Mouse (Mus musculus): ENCODE measurements around the gene Odf3l2. TPM values are rescaled to one million over a fixed set of nuclear protein-coding genes. Genes with fewer than 3 reads are reported as not detected.

Odf3l2 gene
- total RNA-seq, 2 experiments from 2014 or later: 0.52 to 0.53 TPM

Other genes starting within 250 kb of the Odf3l2 start
- not detected for gene Vmn2r83, start 177.0 kb downstream of the Odf3l2 start, total RNA-seq (2021)
- 1 to 10 TPM; 5.2 to 8.5 TPM for gene Plpp2, start 111.9 kb downstream of the Odf3l2 start, total RNA-seq (2021)
- gene Mier2, start 90.5 kb downstream of the Odf3l2 start, total RNA-seq (2021): 10 to 100 TPM; 51.5 to 52.8 TPM
- not detected for gene Theg, start 58.4 kb downstream of the Odf3l2 start, total RNA-seq (2021)
- gene C2cd4c, start 31.7 kb downstream of the Odf3l2 start, total RNA-seq (2021): 1 to 10 TPM; 6.5 to 8.3 TPM
- gene Shc2, start 7.8 kb downstream of the Odf3l2 start, total RNA-seq (2021): 10 to 100 TPM; 42.7 to 44.5 TPM
- gene Madcam1, start 18.8 kb upstream of the Odf3l2 start, total RNA-seq (2021): under 1 TPM in 1 of 2 experiments, not detected in 1; 0.37 TPM
- 10 to 100 TPM; 72.3 to 73.2 TPM for gene Tpgs1, start 23.6 kb upstream of the Odf3l2 start, total RNA-seq (2021)
- gene Cdc34, start 36.5 kb upstream of the Odf3l2 start, total RNA-seq (2021): 10 to 100 TPM; 60.9 to 68.5 TPM
- gene Gzmm, start 43.3 kb upstream of the Odf3l2 start, total RNA-seq (2021): 1 to 10 TPM; 1.7 to 1.9 TPM
- gene Bsg, start 58.8 kb upstream of the Odf3l2 start, total RNA-seq (2021): 100 to 1,000 TPM; 695 to 807 TPM
- gene Hcn2, start 70.9 kb upstream of the Odf3l2 start, total RNA-seq (2021): 10 to 100 TPM; 89.2 to 96.6 TPM
- gene Polrmt, start 100.8 kb upstream of the Odf3l2 start, total RNA-seq (2021): 10 to 100 TPM; 45.3 to 49.0 TPM
- 1 to 10 TPM in 1 of 2 experiments, under 1 TPM in 1; 0.88 to 1.7 TPM for gene Fgf22, start 109.3 kb upstream of the Odf3l2 start, total RNA-seq (2021)
- 10 to 100 TPM; 86.1 to 90.5 TPM for gene Rnf126, start 121.2 kb upstream of the Odf3l2 start, total RNA-seq (2021)
- 1 to 10 TPM; 1.2 to 2.4 TPM for gene Fstl3, start 131.5 kb upstream of the Odf3l2 start, total RNA-seq (2021)
- gene Prss57, start 145.2 kb upstream of the Odf3l2 start, total RNA-seq (2021): under 1 TPM in 1 of 2 experiments, not detected in 1; 0.16 TPM
- gene Palm, start 147.8 kb upstream of the Odf3l2 start, total RNA-seq (2021): 100 to 1,000 TPM; 356 to 379 TPM
- gene Misp, start 175.3 kb upstream of the Odf3l2 start, total RNA-seq (2021): under 1 TPM; 0.26 to 0.53 TPM
- 10 to 100 TPM; 62.9 to 70.2 TPM for gene Ptbp1, start 208.7 kb upstream of the Odf3l2 start, total RNA-seq (2021)
- gene Prtn3, start 228.7 kb upstream of the Odf3l2 start, total RNA-seq (2021): 1 to 10 TPM; 2.3 to 3.0 TPM
- gene Plppr3, start 228.9 kb upstream of the Odf3l2 start, total RNA-seq (2021): 10 to 100 TPM; 53.5 to 57.7 TPM
- not detected for gene Elane, start 240.5 kb upstream of the Odf3l2 start, total RNA-seq (2021)
- not detected for gene Cfd, start 245.1 kb upstream of the Odf3l2 start, total RNA-seq (2021)